Mouse (Mus musculus) intestine, embryonic 15.5 days (tissue): ENCODE data around the gene Prkca. TPM values are rescaled to one million over a fixed set of nuclear protein-coding genes. Genes with fewer than 3 reads are reported as not detected.
A peak's percentile ranks its signal among the peaks of the same experiment; 100 is the strongest.
"Not testable (repeated sequence)": the region's sequence is repeated elsewhere in the genome, so short reads cannot be mapped to it uniquely, and the experiment has no call there.

Experiments
- ATAC-seq: fragments of 200-750 bp; cut with Nextera tagmentation; 2 replicates; pipeline ENCODE4 v1.8.0; 2017; ENCODE audit warnings: moderate TSS enrichment, moderate library complexity
- H3K27ac ChIP-seq: fragments of 300-500 bp; sonication (generic); 2 replicates; pipeline ENCODE4 v1.5.1; 2015; ENCODE audit warnings: mild to moderate bottlenecking, inconsistent platforms
- H3K27me3 ChIP-seq: fragments of 300-500 bp; sonication (generic); replicated peaks from 2 replicates; pipeline ENCODE4 v1.6.1; 2015; ENCODE audit warnings: inconsistent platforms
- H3K36me3 ChIP-seq: fragments of 300-500 bp; sonication (generic); 2 replicates; pipeline ENCODE4 v1.6.1; 2015; ENCODE audit warnings: inconsistent platforms
- H3K4me1 ChIP-seq: fragments of 300-500 bp; sonication (generic); replicated peaks from 2 replicates; pipeline ENCODE4 v1.6.1; 2015; ENCODE audit warnings: inconsistent platforms
- H3K4me2 ChIP-seq: fragments of 300-500 bp; sonication (generic); replicated peaks from 2 replicates; pipeline ENCODE4 v1.6.1; 2015; ENCODE audit warnings: mild to moderate bottlenecking, inconsistent platforms
- H3K4me3 ChIP-seq: fragments of 300-500 bp; sonication (generic); replicated peaks from 2 replicates; pipeline ENCODE4 v1.5.1; 2015; ENCODE audit warnings: inconsistent platforms
- H3K9ac ChIP-seq: fragments of 300-500 bp; sonication (generic); 2 replicates; pipeline ENCODE4 v1.6.1; 2015; ENCODE audit warnings: inconsistent platforms
- H3K9me3 ChIP-seq: fragments of 300-500 bp; sonication (generic); 2 replicates; pipeline ENCODE4 v1.6.1; 2016; ENCODE audit warnings: inconsistent platforms
- WGBS: fragments of 180-500 bp; shearing (Covaris S2); methylation state at CpG from one replicate; pipeline ENCODE4 v1.1.7; 2015; 5-methylcytosine and 5-hydroxymethylcytosine counted together
- polyA plus RNA-seq: library from polyadenylated mRNA; unstranded; fragments of >200 nt; fragmentation: Nextera tagmentation; extraction: Ambion mirVana; gene quantifications from 2 replicates; pipeline ENCODE4 v1.2.1, GENCODE M21; 2015

Prkca gene
- polyA plus RNA-seq, 1 experiment from 2014 or later: 22.0 TPM

DNA sequence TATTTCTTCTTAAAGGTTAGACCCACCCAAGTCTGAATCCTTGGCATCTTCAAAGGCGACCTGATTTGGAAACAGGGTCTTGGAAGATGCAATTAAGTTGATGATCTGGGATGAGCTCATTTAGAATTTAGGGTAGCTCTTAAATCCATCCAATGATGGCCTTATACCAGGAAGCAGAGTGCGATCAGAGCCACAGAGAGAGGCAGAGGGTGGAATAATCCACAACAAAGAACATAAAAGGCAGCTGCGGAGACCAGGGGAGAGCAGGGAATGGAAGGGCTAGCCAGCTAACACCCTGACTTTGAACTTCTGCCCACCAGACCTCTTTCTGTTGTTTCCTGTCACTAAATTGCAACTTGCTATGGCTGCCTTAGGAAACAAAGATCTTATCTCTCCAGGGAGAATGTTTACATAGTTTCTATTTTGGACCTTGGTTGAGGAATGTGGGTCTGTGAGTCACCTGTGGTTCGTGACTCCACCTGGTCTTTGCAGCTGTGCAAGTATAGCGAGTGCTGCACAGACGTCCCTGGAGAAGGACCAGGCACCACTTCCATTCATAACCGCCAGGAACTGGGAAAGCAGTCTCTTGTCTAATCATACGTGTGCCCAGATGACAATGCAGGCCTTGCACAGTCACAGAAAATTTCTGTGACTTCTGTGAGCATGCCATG lies 242.3 kb downstream of the Prkca start:
- no peak overlapping the region for H3K4me2 ChIP-seq
- H3K27me3 ChIP-seq: no peaks in the 10 kb centered on the region
- 0 out of 2 replicates have a peak, but pooled peaks cover 4% of the 10 kb centered on the region for H3K4me1 ChIP-seq
- ATAC-seq: peak; percentile 71
- no peak overlapping the region for H3K4me3 ChIP-seq
- H3K9me3 ChIP-seq: no peaks in the 10 kb centered on the region
- H3K36me3 ChIP-seq: no peaks in the 10 kb centered on the region
- WGBS: 52% methylated on average over 8 of the region's 8 CpGs
- no peak overlapping the region for H3K9ac ChIP-seq
- no peak overlapping the region for H3K27ac ChIP-seq

DNA sequence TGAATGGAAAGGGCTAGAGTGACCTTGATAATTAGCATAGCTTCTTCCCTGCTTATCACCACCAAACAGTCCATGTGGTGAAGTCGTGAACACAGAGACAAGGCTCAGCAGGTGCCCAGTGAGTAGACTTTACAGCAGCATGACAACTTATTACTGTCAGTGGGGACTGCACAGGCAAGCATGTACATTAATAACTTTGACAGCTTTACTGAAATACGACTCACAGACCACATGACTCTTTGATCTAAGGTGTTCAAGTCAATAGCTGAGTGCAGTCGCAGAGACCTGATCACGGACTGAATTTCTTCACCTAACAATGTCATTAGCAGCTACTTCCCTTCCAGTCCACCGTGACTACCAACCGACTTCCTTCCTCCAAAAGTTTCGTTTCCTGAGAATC lies 245.4 kb downstream of the Prkca start:
- ATAC-seq: no peak
- Histone ChIP-seq H3K36me3 (no peaks in the 10 kb centered on the region), H3K4me3 (no peak overlapping the region), H3K9me3 (no peaks in the 10 kb centered on the region), H3K27ac (no peak overlapping the region), H3K9ac (no peak overlapping the region), H3K4me1 (no peaks in the 10 kb centered on the region), H3K27me3 (no peaks in the 10 kb centered on the region), H3K4me2 (no peak overlapping the region)
- 62% methylated on average over 7 of the region's 7 CpGs for WGBS

DNA sequence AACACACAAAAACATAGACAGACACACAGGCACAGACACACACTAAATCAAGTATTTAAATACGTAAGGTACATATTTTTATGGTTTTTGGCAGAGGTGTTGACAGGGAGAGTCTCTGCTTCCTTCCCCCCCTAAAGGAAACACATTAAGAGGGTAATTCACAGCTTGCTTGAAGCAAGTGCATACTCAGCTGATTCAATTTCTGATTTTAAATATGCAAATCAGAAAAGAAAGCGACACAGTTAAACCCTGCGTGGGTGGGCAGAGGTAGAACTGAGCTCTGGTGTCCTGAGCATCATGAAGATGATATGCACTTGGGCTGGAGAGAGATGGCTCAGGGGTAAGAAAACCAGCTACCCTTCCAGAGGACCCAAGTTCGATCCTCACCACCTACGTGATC lies 248.9 kb downstream of the Prkca start:
- Histone ChIP-seq H3K27me3 (no peaks in the 10 kb centered on the region), H3K9me3 (no peaks in the 10 kb centered on the region), H3K4me3 (no peak overlapping the region), H3K27ac (no peak overlapping the region), H3K4me1 (0 out of 2 replicates have a peak, but pooled peaks cover 2% of the 10 kb centered on the region), H3K9ac (no peak overlapping the region), H3K36me3 (no peaks in the 10 kb centered on the region), H3K4me2 (no peak overlapping the region)
- WGBS: 92% methylated on average over 5 of the region's 5 CpGs
- no peak for ATAC-seq

DNA sequence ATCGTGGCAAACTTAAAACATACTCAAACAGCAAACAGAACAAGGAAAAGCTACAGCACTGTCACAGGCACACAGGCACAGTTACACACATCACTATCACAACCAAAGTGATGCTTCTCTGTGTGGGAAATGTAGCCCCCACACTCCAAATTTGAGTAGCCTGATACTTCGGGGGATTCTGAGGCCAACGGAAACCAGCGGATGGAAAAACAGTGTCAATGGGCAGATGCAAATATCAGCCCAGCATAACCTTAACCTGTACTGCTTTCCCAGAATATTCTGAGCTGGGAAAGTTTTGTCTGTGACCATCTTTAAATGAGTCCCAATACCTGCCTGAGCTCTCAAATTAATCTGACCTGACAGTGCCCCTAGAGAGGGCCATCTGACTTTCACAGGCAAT lies 250.5 kb downstream of the Prkca start:
- Histone ChIP-seq H3K9ac (no peak overlapping the region), H3K4me1 (0 out of 2 replicates have a peak, but pooled peaks cover 2% of the 10 kb centered on the region), H3K4me2 (no peak overlapping the region), H3K4me3 (no peak overlapping the region), H3K9me3 (no peaks in the 10 kb centered on the region), H3K36me3 (no peaks in the 10 kb centered on the region), H3K27ac (no peak overlapping the region), H3K27me3 (no peaks in the 10 kb centered on the region)
- no peak for ATAC-seq
- 93% methylated on average over 4 of the region's 4 CpGs for WGBS

DNA sequence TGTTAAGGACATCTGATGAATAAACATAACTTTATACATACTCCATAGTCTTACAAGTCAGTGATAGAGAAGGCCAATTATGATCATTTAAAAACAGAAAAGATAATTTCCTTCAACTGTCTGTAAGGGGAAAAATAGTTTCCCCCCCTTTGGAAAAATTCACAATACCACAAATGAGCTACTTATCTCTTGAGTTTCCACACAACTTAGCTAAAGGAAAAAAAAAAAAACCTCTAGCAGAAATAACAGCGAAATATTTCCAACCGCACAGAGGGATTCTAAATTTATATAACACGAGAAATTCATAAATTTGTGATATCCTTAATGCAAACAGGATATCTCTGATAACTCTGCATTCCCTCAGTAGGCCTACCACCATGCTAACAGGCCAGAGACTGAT lies 252.5 kb downstream of the Prkca start:
- Histone ChIP-seq H3K9me3 (no peaks in the 10 kb centered on the region), H3K9ac (no peak overlapping the region), H3K4me3 (no peak overlapping the region), H3K4me1 (0 out of 2 replicates have a peak, but pooled peaks cover 2% of the 10 kb centered on the region), H3K4me2 (no peak overlapping the region), H3K36me3 (no peaks in the 10 kb centered on the region), H3K27ac (no peak overlapping the region), H3K27me3 (no peaks in the 10 kb centered on the region)
- 94% methylated on average over 3 of the region's 3 CpGs for WGBS
- no peak for ATAC-seq

DNA sequence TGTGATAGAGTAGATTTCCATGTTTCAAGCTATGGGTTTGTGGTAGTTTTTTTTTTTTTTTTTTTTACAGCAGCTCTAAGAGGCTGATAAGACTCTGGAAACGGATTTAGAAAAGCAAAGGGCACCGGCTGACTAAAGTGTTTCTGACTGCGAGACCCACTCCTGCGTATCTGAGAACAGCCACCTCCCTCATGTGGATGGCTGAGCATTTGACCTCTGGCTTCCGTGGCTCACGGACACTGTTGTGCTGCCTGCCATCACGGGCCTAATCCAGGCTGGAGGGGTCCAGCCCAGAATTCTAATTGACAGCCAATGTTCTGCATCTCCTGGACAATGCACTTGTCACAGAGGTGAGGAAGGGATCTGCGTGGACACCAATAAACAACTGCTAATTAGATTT lies 253.0 kb downstream of the Prkca start:
- WGBS: 47% methylated on average over 8 of the region's 8 CpGs
- Histone ChIP-seq H3K36me3 (no peaks in the 10 kb centered on the region), H3K27me3 (no peaks in the 10 kb centered on the region), H3K4me2 (no peak overlapping the region), H3K27ac (no peak overlapping the region), H3K9me3 (no peaks in the 10 kb centered on the region), H3K9ac (no peak overlapping the region), H3K4me3 (no peak overlapping the region), H3K4me1 (0 out of 2 replicates have a peak, but pooled peaks cover 2% of the 10 kb centered on the region)
- ATAC-seq: no peak

DNA sequence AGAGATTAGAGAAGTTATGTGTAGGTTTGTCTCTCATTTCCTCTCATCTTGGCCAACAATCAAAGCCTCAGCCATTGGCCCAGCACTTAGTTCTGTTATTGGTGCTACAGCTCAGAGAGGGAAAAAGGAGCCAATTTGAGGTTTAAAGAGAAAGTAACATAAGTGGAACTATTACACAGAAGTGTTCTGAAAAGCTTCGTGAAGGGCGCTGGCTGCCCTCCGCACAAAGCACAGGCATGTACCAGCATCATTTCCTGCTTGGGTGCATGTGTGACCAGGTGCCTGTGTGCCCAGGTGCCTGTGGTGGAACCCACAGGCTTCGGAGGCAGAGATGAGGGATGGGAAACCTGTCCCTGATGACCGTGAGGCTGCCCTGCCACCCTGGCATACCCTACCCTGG lies 255.7 kb downstream of the Prkca start:
- 0 out of 2 replicates have a peak, but pooled peaks cover 2% of the 10 kb centered on the region for H3K4me1 ChIP-seq
- H3K36me3 ChIP-seq: no peaks in the 10 kb centered on the region
- H3K4me3 ChIP-seq: no peak overlapping the region
- ATAC-seq: no peak
- no peak overlapping the region for H3K27ac ChIP-seq
- no peak overlapping the region for H3K4me2 ChIP-seq
- 93% methylated on average over 5 of the region's 5 CpGs for WGBS
- no peaks in the 10 kb centered on the region for H3K27me3 ChIP-seq
- H3K9ac ChIP-seq: no peak overlapping the region
- H3K9me3 ChIP-seq: no peaks in the 10 kb centered on the region

DNA sequence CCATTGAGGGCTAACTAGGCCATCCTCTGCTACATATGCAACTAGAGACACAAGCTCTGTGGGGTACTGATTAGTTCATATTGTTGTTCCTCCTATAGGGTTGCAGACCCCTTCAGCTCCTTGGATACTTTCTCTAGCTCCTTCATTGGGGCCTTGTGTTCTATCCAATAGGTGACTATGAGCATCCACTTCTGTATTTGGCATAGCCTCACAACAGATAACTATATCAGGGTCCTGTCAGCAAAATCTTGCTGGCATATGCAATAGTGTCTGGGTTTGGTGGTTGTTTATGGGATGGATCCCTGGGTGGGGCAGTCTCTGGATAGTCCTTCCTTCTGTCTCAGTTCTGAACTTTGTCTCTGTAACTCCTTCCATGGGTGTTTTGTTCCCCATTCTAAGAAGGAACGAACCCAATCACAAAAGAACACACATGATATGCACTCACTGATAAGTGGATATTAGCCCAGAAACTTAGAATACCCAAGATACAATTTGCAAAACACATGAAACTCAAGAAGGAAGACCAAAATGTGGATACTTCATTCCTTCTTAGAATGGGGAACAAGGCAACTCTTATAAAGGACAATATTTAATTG lies 256.5 kb downstream of the Prkca start:
- WGBS: 85% methylated on average over 1 of the region's 1 CpGs
- not testable (repeated sequence) for H3K4me2 ChIP-seq, H3K9me3 ChIP-seq, H3K9ac ChIP-seq, ATAC-seq, H3K27me3 ChIP-seq, H3K4me3 ChIP-seq, H3K36me3 ChIP-seq, H3K27ac ChIP-seq, H3K4me1 ChIP-seq

DNA sequence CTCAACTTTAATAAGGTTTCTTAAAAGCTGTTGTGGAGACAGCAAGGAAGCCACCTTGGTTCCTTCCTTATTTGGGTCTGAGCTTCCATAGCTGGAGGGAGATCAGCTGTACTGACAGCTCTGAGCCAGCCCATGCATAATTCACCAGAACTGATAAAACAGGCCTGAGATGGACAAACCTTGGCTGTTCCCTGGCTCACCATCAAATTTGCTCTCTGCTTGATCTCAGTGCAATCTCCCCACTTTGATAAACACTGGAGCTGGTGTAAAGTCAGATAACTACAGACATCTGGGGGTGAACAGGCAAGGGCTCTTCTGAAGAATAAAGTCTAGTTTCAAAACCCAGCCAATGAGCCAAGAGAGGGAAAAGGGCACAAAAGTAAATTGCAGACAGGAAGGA lies 261.1 kb downstream of the Prkca start:
- H3K9me3 ChIP-seq: no peaks in the 10 kb centered on the region
- H3K36me3 ChIP-seq: no peaks in the 10 kb centered on the region
- no peak overlapping the region for H3K9ac ChIP-seq
- H3K27me3 ChIP-seq: no peaks in the 10 kb centered on the region
- H3K4me2 ChIP-seq: no peak overlapping the region
- H3K27ac ChIP-seq: no peak overlapping the region
- no peak for ATAC-seq
- no peaks in the 10 kb centered on the region for H3K4me1 ChIP-seq
- no peak overlapping the region for H3K4me3 ChIP-seq

DNA sequence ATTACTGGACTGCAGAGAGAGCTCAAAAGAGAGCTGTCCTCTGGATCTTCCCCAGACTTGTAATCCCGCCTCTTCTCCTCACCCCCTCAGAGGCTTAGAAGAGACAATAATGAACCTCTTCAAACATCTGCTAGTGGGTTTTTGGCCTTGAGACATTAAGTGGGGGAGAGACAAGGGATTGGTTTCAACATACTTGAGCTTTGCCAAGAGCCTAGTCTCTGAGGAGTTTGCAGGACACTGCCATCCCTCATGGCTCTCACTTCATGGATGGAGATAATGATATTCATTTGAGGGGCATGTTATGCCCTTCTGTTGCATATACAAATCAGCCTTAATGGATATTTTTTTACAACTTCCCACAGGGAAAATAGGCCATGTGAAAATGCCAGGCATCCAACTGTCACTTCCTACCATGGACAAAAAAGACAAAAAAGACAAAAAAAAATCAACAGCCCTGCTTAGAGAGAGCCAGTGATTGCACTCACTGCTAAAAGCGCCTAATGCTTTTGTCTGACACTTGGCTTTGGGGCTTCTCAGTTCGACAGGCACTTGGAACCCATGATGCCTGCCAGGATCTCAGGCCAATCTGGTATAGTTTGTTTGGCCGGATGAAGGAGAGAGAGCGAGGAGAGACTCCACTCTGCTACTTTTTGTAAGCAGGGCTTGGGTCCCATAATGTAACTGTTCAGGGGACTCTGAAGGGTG lies 263.6 kb downstream of the Prkca start:
- no peak overlapping the region for H3K4me3 ChIP-seq
- no peaks in the 10 kb centered on the region for H3K36me3 ChIP-seq
- WGBS: 80% methylated on average over 5 of the region's 5 CpGs
- no peak overlapping the region for H3K27ac ChIP-seq
- H3K4me1 ChIP-seq: no peaks in the 10 kb centered on the region
- no peak for ATAC-seq
- no peaks in the 10 kb centered on the region for H3K9me3 ChIP-seq
- H3K27me3 ChIP-seq: no peaks in the 10 kb centered on the region
- no peak overlapping the region for H3K9ac ChIP-seq
- H3K4me2 ChIP-seq: no peak overlapping the region

DNA sequence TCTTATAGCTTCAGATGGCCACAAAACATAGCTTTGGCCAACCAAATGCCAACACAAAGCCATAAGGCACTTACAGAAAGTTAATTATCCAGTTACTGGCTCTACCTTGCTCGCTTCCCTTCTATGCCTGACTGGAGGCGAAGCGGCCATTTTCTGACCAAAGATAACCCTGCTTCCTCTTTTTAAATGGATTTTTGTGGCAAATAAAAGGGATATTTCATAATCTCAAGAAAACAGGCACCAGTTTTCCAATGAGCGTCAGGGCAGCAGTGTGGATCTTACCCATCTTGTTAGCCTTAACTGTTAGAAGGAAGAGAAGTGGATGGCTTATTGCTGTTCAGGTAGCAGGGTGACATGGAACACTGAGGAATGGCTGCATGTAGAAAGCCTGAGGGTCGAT lies 264.3 kb downstream of the Prkca start:
- Histone ChIP-seq H3K4me2 (no peak overlapping the region), H3K9me3 (no peaks in the 10 kb centered on the region), H3K9ac (no peak overlapping the region), H3K27me3 (no peaks in the 10 kb centered on the region), H3K27ac (no peak overlapping the region), H3K4me1 (no peaks in the 10 kb centered on the region), H3K4me3 (no peak overlapping the region), H3K36me3 (no peaks in the 10 kb centered on the region)
- WGBS: 92% methylated on average over 5 of the region's 5 CpGs
- no peak for ATAC-seq

DNA sequence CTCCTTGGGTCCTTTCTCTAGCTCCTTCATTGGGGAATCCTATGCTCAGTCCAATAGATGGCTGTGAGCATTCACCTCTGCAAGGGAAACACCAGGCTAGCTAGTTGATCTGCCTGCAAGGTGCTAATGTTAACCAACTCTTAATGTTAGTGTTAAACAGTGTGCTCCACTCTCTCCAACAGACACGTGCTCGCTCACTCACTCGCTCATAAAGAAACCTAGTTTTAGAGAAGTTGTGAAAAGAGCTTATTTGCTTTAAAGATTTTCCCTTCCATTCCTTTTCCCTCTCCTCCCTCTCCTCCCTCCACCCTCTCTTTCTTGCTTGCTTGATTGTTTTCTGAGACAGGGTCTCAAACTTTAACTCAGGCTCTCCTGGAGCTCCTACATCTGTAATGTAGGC lies 266.2 kb downstream of the Prkca start:
- Histone ChIP-seq H3K4me2 (no peak overlapping the region), H3K27ac (no peak overlapping the region), H3K27me3 (no peaks in the 10 kb centered on the region), H3K4me1 (no peaks in the 10 kb centered on the region), H3K9ac (no peak overlapping the region), H3K4me3 (no peak overlapping the region), H3K9me3 (no peaks in the 10 kb centered on the region), H3K36me3 (no peaks in the 10 kb centered on the region)
- no peak for ATAC-seq
- WGBS: 88% methylated on average over 3 of the region's 3 CpGs
